Mouse (Mus musculus) liver, embryonic 16.5 days (tissue): ENCODE data around the gene Pax1. TPM values are rescaled to one million over a fixed set of nuclear protein-coding genes. Genes with fewer than 3 reads are reported as not detected.

Source experiments
- ATAC-seq: fragments of 200-750 bp; cut with Nextera tagmentation; 2 replicates; pipeline ENCODE4 v1.8.0; 2017; ENCODE audit warnings: low read depth, mild to moderate bottlenecking, moderate number of reproducible peaks, moderate library complexity
- H3K27ac ChIP-seq: fragments of 300-500 bp; sonication (generic); 2 replicates; pipeline ENCODE4 v1.5.1; 2014; ENCODE audit warnings: mild to moderate bottlenecking, low read length
- H3K27me3 ChIP-seq: fragments of 300-500 bp; sonication (generic); 2 replicates; pipeline ENCODE4 v1.6.1; 2014; ENCODE audit warnings: low read depth, low read length, mixed read lengths; ENCODE audit not compliant: control insufficient read depth, insufficient read depth
- H3K36me3 ChIP-seq: fragments of 300-500 bp; sonication (generic); 2 replicates; pipeline ENCODE4 v1.6.1; 2014; ENCODE audit warnings: mild to moderate bottlenecking; ENCODE audit not compliant: control insufficient read depth, insufficient read depth
- H3K4me1 ChIP-seq: fragments of 300-500 bp; sonication (generic); 2 replicates; pipeline ENCODE4 v1.6.1; 2014; ENCODE audit warnings: low read depth, low read length, mixed read lengths; ENCODE audit not compliant: control insufficient read depth
- H3K4me2 ChIP-seq: fragments of 300-500 bp; sonication (generic); 2 replicates; pipeline ENCODE4 v1.6.1; 2014; ENCODE audit warnings: low read depth, low read length, mixed read lengths
- H3K4me3 ChIP-seq: fragments of 300-500 bp; sonication (generic); 2 replicates; pipeline ENCODE4 v1.5.1; 2014; ENCODE audit warnings: low read depth, mild to moderate bottlenecking, low read length
- H3K9ac ChIP-seq: fragments of 300-500 bp; sonication (generic); 2 replicates; pipeline ENCODE4 v1.6.1; 2014; ENCODE audit warnings: low read depth, low read length
- H3K9me3 ChIP-seq: fragments of 300-500 bp; sonication (generic); replicated peaks from 2 replicates; pipeline ENCODE4 v1.6.1; 2016; ENCODE audit warnings: low read length; ENCODE audit not compliant: control insufficient read depth
- WGBS: fragments of 180-500 bp; shearing (Covaris S2); extraction: QIAGEN DNeasy Blood & Tissue Kit; methylation state at CpG from one replicate; pipeline ENCODE4 v1.1.7; 2014; ENCODE audit not compliant: insufficient replicate concordance; 5-methylcytosine and 5-hydroxymethylcytosine counted together
- polyA plus RNA-seq: library from polyadenylated mRNA; unstranded; fragments of >200 nt; fragmentation: Nextera tagmentation; extraction: Ambion mirVana; gene quantifications from 2 replicates; pipeline ENCODE4 v1.2.1, GENCODE M21; 2015

Gene Pax1
- polyA plus RNA-seq, 1 experiment from 2014 or later = not detected

DNA sequence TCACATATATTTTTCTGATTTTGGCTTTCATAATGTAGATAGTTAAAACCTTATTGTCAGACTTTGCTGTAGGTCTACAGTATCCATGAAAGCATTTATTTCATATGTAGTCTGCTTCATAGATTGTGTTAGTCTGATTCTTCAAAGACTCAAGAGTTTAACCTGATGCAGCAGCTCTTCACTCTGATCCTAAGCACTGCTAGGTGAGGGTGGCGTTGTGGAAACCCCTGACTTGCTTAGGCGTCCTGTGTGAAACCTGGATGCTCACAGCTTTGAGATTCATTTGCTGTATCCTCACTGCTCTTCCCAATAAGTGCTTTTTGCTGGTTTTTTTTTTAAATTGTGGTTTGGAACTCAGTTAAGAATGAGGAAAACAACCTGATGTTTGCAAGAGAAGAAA is 21.6 kb downstream of the Pax1 start:
- H3K9me3 ChIP-seq = no peaks in the 10 kb centered on the region
- no peak overlapping the region for H3K4me3 ChIP-seq
- H3K27me3 ChIP-seq = no peaks in the 10 kb centered on the region
- no peak overlapping the region for H3K4me2 ChIP-seq
- no peak overlapping the region for H3K9ac ChIP-seq
- 67% methylated on average over 2 of the region's 2 CpGs for WGBS
- H3K4me1 ChIP-seq = no peaks in the 10 kb centered on the region
- no peak overlapping the region for H3K27ac ChIP-seq
- ATAC-seq = no peak
- H3K36me3 ChIP-seq = no peaks in the 10 kb centered on the region

DNA sequence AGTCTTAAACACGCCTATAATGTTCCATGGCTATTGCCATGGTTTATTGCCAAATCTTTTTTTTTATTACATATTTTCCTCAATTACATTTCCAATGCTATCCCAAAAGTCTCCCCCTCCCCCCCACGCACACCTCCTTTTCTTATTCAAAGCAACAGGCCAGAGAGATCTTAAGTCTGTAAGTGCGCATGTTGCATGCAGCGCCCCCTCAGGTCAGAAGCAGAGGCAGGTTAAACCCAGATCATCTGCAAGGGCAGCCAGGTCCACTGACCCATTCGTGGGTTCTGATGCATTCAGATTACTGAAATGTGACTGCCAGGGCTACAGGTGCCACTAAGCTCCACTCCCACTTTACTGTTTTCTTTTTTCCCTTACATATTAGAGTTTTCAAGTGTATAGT is 25.2 kb downstream of the Pax1 start:
- no peaks in the 10 kb centered on the region for H3K27me3 ChIP-seq
- no peak overlapping the region for H3K4me3 ChIP-seq
- no peak overlapping the region for H3K4me2 ChIP-seq
- no peaks in the 10 kb centered on the region for H3K36me3 ChIP-seq
- no peaks in the 10 kb centered on the region for H3K9me3 ChIP-seq
- no peak overlapping the region for H3K27ac ChIP-seq
- 39% methylated on average over 5 of the region's 5 CpGs for whole genome bisulfite sequencing
- no peak overlapping the region for H3K9ac ChIP-seq
- ATAC-seq = no peak
- no peaks in the 10 kb centered on the region for H3K4me1 ChIP-seq

DNA sequence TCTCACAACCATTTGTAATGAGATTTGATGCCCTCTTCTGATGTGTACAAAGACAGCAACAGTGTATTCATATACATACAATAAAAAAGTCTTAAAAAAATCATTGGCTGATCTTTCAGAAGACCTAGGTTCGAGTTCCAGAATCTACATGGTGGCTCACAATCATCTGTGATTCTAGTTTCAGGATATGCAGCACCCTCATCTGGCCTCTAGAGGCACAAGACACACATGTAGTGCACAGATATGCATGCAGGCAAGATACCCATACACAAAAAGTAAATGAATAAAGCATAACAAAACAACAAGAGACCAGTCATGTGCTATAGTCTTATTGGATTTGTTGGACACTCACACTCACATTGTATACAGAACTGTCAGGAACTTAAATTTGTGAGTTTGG is 47.6 kb downstream of the Pax1 start:
- no peak overlapping the region for H3K27ac ChIP-seq
- H3K4me1 ChIP-seq = no peaks in the 10 kb centered on the region
- no peak for ATAC-seq
- no peaks in the 10 kb centered on the region for H3K36me3 ChIP-seq
- H3K9me3 ChIP-seq = no peaks in the 10 kb centered on the region; the same call in 1 of the 2 replicates
- 37% methylated on average over 1 of the region's 1 CpGs for WGBS
- no peaks in the 10 kb centered on the region for H3K27me3 ChIP-seq
- H3K4me2 ChIP-seq = no peak overlapping the region
- H3K4me3 ChIP-seq = no peak overlapping the region
- H3K9ac ChIP-seq = no peak overlapping the region

DNA sequence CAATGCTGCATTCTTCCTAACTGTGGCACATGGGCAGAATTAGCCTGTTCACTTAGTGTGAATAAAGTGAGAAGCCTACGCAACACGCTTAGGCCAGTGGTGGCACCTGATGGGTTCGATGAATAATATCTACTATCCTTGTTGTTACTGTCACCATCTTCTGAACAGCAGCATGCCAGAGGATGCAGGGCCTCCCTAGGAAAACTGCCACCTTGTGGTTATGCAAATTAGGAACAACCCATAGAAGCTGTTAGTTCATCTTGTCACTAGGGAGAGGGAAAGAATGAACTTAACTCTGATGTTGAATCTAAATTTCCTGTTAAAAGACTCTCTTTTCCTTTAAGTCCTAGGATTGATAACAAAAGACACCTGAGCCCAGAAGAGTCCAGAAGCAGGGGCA is 53.3 kb downstream of the Pax1 start:
- 63% methylated on average over 3 of the region's 3 CpGs for WGBS
- no peaks in the 10 kb centered on the region for H3K36me3 ChIP-seq
- no peak overlapping the region for H3K9ac ChIP-seq
- no peak overlapping the region for H3K4me2 ChIP-seq
- no peaks in the 10 kb centered on the region for H3K9me3 ChIP-seq
- no peak for ATAC-seq
- H3K4me1 ChIP-seq = no peaks in the 10 kb centered on the region
- H3K4me3 ChIP-seq = no peak overlapping the region
- H3K27me3 ChIP-seq = no peaks in the 10 kb centered on the region
- no peak overlapping the region for H3K27ac ChIP-seq

DNA sequence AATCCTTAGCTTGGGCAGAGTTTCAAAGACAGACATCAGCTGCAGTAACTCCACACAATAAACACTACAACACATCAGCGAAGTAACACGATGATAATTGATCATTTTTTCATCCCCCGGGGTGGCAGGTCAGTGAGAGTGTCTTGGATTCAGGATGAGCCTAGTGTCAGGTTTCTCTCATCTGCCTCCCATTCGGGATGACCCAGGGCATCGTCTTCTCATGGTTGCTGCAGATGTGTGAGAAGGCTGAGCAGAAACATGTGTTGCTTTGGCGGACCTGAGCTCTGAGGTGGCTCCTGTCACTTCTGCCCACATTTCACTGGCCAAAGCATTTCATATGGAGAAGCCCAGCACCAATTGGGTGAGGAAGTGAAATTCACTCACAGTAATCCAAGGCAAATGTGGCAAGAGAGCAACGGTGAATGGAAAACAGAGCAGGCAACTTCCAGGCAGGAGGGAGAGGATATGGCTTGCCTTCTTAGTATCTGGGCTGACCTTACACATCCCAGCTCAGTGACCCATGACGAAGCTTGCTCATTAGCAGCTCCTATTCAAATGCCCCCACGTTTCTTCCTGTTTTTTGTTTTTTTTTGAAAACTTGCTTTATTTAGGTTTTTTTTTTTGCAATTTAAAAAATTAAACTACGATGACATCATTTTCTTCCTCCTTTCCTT is 63.0 kb downstream of the Pax1 start:
- Histone ChIP-seq H3K4me1 (no peaks in the 10 kb centered on the region), H3K4me2 (no peak overlapping the region), H3K9ac (no peak overlapping the region), H3K4me3 (no peak overlapping the region), H3K27ac (no peak overlapping the region), H3K27me3 (no peaks in the 10 kb centered on the region), H3K36me3 (no peaks in the 10 kb centered on the region), H3K9me3 (no peaks in the 10 kb centered on the region)
- no peak for ATAC-seq
- WGBS = 48% methylated on average over 10 of the region's 10 CpGs

DNA sequence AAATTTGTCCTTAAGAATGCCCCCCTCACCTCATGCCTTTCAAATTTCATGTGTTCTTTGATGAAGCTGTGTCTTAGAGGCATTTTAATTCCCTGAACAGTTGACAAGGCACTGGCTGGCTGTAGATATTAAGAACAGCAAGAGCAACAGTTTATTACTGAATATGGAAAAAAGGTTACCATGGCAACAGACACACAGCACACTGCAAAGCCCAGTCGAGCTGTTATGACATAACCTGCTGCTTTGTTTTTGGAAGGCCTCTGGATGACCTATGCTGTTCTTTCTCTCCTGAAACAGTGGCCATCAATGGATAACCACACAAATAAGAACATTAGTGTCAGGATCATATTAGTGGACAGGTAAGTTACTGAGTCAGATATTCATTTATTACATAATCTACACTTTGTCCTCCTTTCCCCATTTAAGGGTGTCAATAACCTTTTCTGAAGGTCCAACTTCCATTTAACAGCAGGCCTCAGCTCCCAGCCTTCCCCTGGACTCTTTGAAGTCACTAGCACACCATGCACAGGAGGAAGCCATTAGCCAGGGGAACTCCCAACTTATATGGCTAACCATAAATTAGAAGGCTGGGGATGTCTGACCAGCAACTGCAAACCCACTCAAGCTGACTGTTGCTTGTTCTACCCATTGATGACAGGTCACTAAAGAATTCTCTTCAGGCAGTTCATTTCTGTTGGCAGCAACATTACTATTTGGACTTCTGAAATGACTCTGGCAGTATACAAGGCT is 68.1 kb downstream of the Pax1 start:
- H3K9ac ChIP-seq = no peak overlapping the region
- H3K4me2 ChIP-seq = no peak overlapping the region
- 14% methylated on average over 1 of the region's 1 CpGs for WGBS
- no peaks in the 10 kb centered on the region for H3K36me3 ChIP-seq
- no peaks in the 10 kb centered on the region for H3K4me1 ChIP-seq
- H3K27me3 ChIP-seq = no peaks in the 10 kb centered on the region
- ATAC-seq = no peak
- no peak overlapping the region for H3K4me3 ChIP-seq
- no peak overlapping the region for H3K27ac ChIP-seq
- no peaks in the 10 kb centered on the region for H3K9me3 ChIP-seq

DNA sequence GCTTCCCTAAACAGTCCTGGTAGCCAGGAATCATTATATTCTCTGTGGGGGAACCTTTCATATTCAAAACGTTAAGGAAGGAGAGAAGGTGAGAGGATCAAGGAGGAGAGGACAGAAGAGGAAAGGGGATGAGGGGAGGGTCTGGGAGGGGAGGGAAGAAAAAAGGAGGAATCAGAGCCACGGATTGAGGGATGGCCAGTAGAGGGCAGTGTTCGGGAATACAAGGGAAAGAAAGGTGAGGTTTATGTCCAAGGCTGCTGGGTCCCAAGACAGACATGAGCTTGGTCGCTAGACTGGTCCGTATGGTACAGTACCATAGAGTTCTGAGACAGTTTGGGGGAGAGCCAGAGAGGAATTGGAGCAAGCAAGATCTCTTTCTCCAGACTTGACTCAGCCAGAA is 71.4 kb downstream of the Pax1 start:
- Histone ChIP-seq H3K27ac (no peak overlapping the region), H3K36me3 (no peaks in the 10 kb centered on the region), H3K4me1 (no peaks in the 10 kb centered on the region), H3K27me3 (no peaks in the 10 kb centered on the region), H3K9me3 (no peaks in the 10 kb centered on the region), H3K9ac (no peak overlapping the region), H3K4me3 (no peak overlapping the region), H3K4me2 (no peak overlapping the region)
- 21% methylated on average over 5 of the region's 5 CpGs for WGBS
- ATAC-seq = no peak

Other genes starting within 250 kb of the Pax1 start
- not detected in 2 replicates for gene Nkx2-2, start 167.7 kb upstream of the Pax1 start, polyA plus RNA-seq